In the genomic region with DNA sequence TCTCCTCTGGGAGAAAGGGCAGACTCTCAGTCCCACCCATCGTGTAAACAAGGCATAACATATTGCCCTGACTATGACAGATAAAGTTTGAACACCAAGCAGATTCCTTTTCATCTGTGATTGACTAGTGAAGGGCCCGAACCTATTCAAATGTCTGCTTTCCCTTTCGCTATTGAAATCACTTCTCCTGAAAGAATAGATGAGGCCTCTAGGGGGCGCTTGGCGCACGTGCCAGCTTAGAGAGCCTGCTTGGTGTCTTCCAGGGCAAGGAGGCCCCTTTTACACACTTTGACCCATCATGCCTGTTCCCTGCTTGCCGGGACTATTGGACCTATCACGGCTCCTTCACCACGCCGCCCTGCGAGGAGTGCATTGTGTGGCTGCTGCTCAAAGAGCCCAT, we compare ENCODE assay signal across 8 mouse cellular contexts. TPM values are rescaled to one million over a fixed set of nuclear protein-coding genes. Genes with fewer than 3 reads are reported as not detected.
DNase-seq lines count a peak whose midpoint lies in the region; ATAC-seq and TF ChIP-seq lines count a peak whose summit lies in the region.

No protein-coding gene starts in this region.

- peak overlapping the region; percentile 96 for H3K4me2 ChIP-seq in CH12.LX (ENCODE audit: insufficient read depth, low read depth, poor library complexity, severe bottlenecking)
- H3K4me2 ChIP-seq in heart, embryonic 15.5 days = peak overlapping the region; percentile 50
- H3K4me2 ChIP-seq in lung, embryonic 16.5 days (ENCODE audit: low read depth, low read length) = peak overlapping the region; percentile 41

- in situ Hi-C loops in CH12.LX (cut with MboI; ENCODE audit: low pct_ligation_motif_present, low pct_unique_long_range_greater_than_20kb, low sequenced_read_pairs) = loop anchor here (10.0 kb wide), 2 partner anchors 185 to 485 kb away; no protein-coding TSS in a partner anchor

- H3K27ac ChIP-seq in CH12.LX (ENCODE audit: insufficient read depth, low read depth) = no peak overlapping the region
- H3K27ac ChIP-seq in heart, embryonic 15.5 days = no peak overlapping the region
- H3K27ac ChIP-seq in lung, embryonic 16.5 days (ENCODE audit: low read length) = no peak overlapping the region

- H3K4me3 ChIP-seq in CH12.LX (replicated peaks in 1 of 3; ENCODE audit: low read depth in 2 of 3, low read length in 2 of 3, poor library complexity in 1 of 3) = peak overlapping the region; percentile 49 to 57 (median 55)
- H3K4me3 ChIP-seq in heart, embryonic 15.5 days = peak overlapping the region; percentile 32
- H3K4me3 ChIP-seq in lung, embryonic 16.5 days (ENCODE audit: low read length) = peak overlapping the region; percentile 10; the same call in 1 of the 2 replicates

- no peak for TF ChIP-seq EP300 in CH12.LX (IDR thresholded peaks at IDR 0.05; ENCODE audit: low read length)

- peak overlapping the region; percentile 80 for H3K9ac ChIP-seq in CH12.LX (ENCODE audit: insufficient read depth, low read depth)
- H3K9ac ChIP-seq in heart, embryonic 15.5 days = 0 out of 2 replicates have a peak overlapping the region, but pooled peaks have one; percentile 28
- H3K9ac ChIP-seq in lung, embryonic 16.5 days (ENCODE audit: low read length) = peak overlapping the region; percentile 49; the same call in 1 of the 2 replicates

- TF ChIP-seq CTCF in CH12.LX (conservative IDR thresholded peaks at IDR 0.05 in 1 of 2, IDR thresholded peaks at IDR 0.05 in 1 of 2; ENCODE audit: low read depth in 2 of 2, low read length in 2 of 2) = peak; percentile 69 to 87

- TF ChIP-seq POLR2A in CH12.LX (IDR thresholded peaks at IDR 0.05; ENCODE audit: low read depth, low read length) = no peak

- peak; percentile 82 for ATAC-seq in erythroblast, adult 5-6 weeks (replicated peaks; ENCODE audit: low FRiP score, poor library complexity, severe bottlenecking)
- ATAC-seq in heart, embryonic 15.5 days (replicated peaks; ENCODE audit: insufficient number of reproducible peaks, insufficient read depth, low FRiP score, low read depth) = no peak
- ATAC-seq in lung, embryonic 16.5 days (ENCODE audit: low read depth) = peak; percentile 70

- H3K9me3 ChIP-seq in CH12.LX (replicated peaks; ENCODE audit: low read length) = no peaks in the 10 kb centered on the region
- H3K9me3 ChIP-seq in heart, embryonic 15.5 days (replicated peaks) = no peaks in the 10 kb centered on the region
- H3K9me3 ChIP-seq in lung, embryonic 16.5 days (ENCODE audit: control insufficient read depth, low read length) = no peaks in the 10 kb centered on the region

- no peaks in the 10 kb centered on the region for H3K79me2 ChIP-seq in CH12.LX (replicated peaks; ENCODE audit: control insufficient read depth, extremely low read depth, insufficient read depth, poor library complexity, severe bottlenecking)

- H3K36me3 ChIP-seq in CH12.LX (replicated peaks in 1 of 2; ENCODE audit: control insufficient read depth in 1 of 2, insufficient read depth in 1 of 2, low read length in 1 of 2) = no peaks in the 10 kb centered on the region
- H3K36me3 ChIP-seq in heart, embryonic 15.5 days = no peaks in the 10 kb centered on the region
- H3K36me3 ChIP-seq in lung, embryonic 16.5 days (ENCODE audit: control insufficient read depth, insufficient read depth, low read length) = no peaks in the 10 kb centered on the region

- dilution Hi-C loops in CH12.LX (cut with MboI; ENCODE audit: extremely low pct_ligation_motif_present, extremely low pct_unique_long_range_greater_than_20kb, low sequenced_read_pairs) = no loop called here

- no peaks in the 10 kb centered on the region for H3K27me3 ChIP-seq in CH12.LX (replicated peaks)
- no peaks in the 10 kb centered on the region for H3K27me3 ChIP-seq in heart, embryonic 15.5 days
- no peaks in the 10 kb centered on the region for H3K27me3 ChIP-seq in lung, embryonic 16.5 days (ENCODE audit: control insufficient read depth, insufficient read depth, low read depth, low read length)

- TF ChIP-seq RAD21 in CH12.LX (IDR thresholded peaks at IDR 0.05; ENCODE audit: low read depth, low read length) = peak; percentile 79

- DNase-seq in CH12.LX (ENCODE audit: extremely low read depth) = peak; percentile 87
- DNase-seq in adrenal gland, postnatal 4 days (ENCODE audit: low spot score in 2 of 2) = peak; percentile 45 to 46
- peak; percentile 77 for DNase-seq in kidney, postnatal 14 days
- peak; percentile 29 for DNase-seq in ovary, adult 18-20 months (ENCODE audit: low spot score)
- peak; percentile 73 for DNase-seq in thymus, postnatal 0 days (ENCODE audit: low spot score)

- WGBS in heart, embryonic 15.5 days = 26% methylated on average over 11 of the region's 11 CpGs
- 25% methylated on average over 11 of the region's 11 CpGs for WGBS in lung, embryonic 16.5 days

- H3K4me1 ChIP-seq in CH12.LX (ENCODE audit: control insufficient read depth in 1 of 2, insufficient read depth in 2 of 2) = peaks cover 3 to 21% of the 10 kb centered on the region in 2 experiments
- no peaks in the 10 kb centered on the region for H3K4me1 ChIP-seq in heart, embryonic 15.5 days (replicated peaks)
- no peaks in the 10 kb centered on the region for H3K4me1 ChIP-seq in lung, embryonic 16.5 days (replicated peaks; ENCODE audit: control insufficient read depth, insufficient read depth, low read length)

TF ChIP-seq in CH12.LX, 34 proteins besides CTCF, POLR2A, EP300 and RAD21:
- TF ChIP-seq KAT2A (IDR thresholded peaks at IDR 0.05; ENCODE audit: insufficient replicate concordance, low read length) (no peak), JUND (conservative IDR thresholded peaks at IDR 0.05; ENCODE audit: low read depth, low read length) (no peak), TCF12 (IDR thresholded peaks at IDR 0.05; ENCODE audit: low read depth, low read length) (peak; percentile 48; the same call in 1 of the 2 replicates), ELF1 (IDR thresholded peaks at IDR 0.05; ENCODE audit: low read depth, low read length) (peak; percentile 12; the same call in 1 of the 2 replicates), HCFC1 (IDR thresholded peaks at IDR 0.05; ENCODE audit: low read depth, low read length) (no peak), UBTF (IDR thresholded peaks at IDR 0.05; ENCODE audit: low read depth, low read length) (no peak), MEF2A (IDR thresholded peaks at IDR 0.05; ENCODE audit: borderline replicate concordance, low read depth, low read length) (peak; percentile 67; the same call in 1 of the 2 replicates), SIN3A (IDR thresholded peaks at IDR 0.05; ENCODE audit: low read length) (peak; percentile 48; the same call in 1 of the 2 replicates), ZC3H11A (IDR thresholded peaks at IDR 0.05; ENCODE audit: low read depth, low read length) (peak; percentile 21; the same call in 1 of the 2 replicates), MAX (IDR thresholded peaks at IDR 0.05; ENCODE audit: low read length) (peak; percentile 94), ETS1 (conservative IDR thresholded peaks at IDR 0.05; ENCODE audit: low read depth, low read length) (peak; percentile 59), SMC3 (IDR thresholded peaks at IDR 0.05; ENCODE audit: low read depth, low read length) (peak; percentile 69), MXI1 (IDR thresholded peaks at IDR 0.05; ENCODE audit: low read depth, low read length) (peak; percentile 52; the same call in 1 of the 2 replicates), MYC (IDR thresholded peaks at IDR 0.05; ENCODE audit: low read depth, low read length) (peak; percentile 90), CHD2 (IDR thresholded peaks at IDR 0.05; ENCODE audit: low read length) (no peak), TBP (conservative IDR thresholded peaks at IDR 0.05; ENCODE audit: low read depth, low read length) (no peak), MAFK (IDR thresholded peaks at IDR 0.05; ENCODE audit: insufficient replicate concordance, low read length) (0 out of 2 replicates have a peak, but pooled peaks have one; percentile 45), CHD1 (IDR thresholded peaks at IDR 0.05; ENCODE audit: low read depth, low read length) (no peak), IRF4 (IDR thresholded peaks at IDR 0.05; ENCODE audit: low read depth, low read length) (peak; percentile 55), USF1 (IDR thresholded peaks at IDR 0.05; ENCODE audit: low read depth, low read length) (no peak; the same call in 1 of the 2 replicates), ZNF384 (IDR thresholded peaks at IDR 0.05; ENCODE audit: low read depth, low read length) (no peak), BHLHE40 (IDR thresholded peaks at IDR 0.05; ENCODE audit: low read depth, low read length) (peak; percentile 100), ZMIZ1 (IDR thresholded peaks at IDR 0.05; ENCODE audit: low read depth, low read length) (no peak)

RNA-seq across cellular contexts. Expression of gene Car3, which starts 6.5 kb away (rescaled TPM):
- total RNA-seq in CH12.LX (2012; rRNA removed) = not detected in 2 replicates
- 0.31 and 0.97 TPM in 2 replicates for total RNA-seq in CH12.LX (2014; rRNA removed)
- 0.27 and 0.72 TPM in 2 replicates for polyA plus RNA-seq in CH12.LX (2012; ENCODE audit: insufficient read length, low read depth)
- 100 to 1,000 TPM; 819 to 922 TPM for total RNA-seq in adrenal gland, postnatal 4 days (2021)
- total RNA-seq in erythroblast, adult 5-6 weeks (2015; ENCODE audit: low replicate concordance) = 0.38 TPM in 1 of 2 replicates, not detected in the other
- total RNA-seq in erythroblast, adult 5-6 weeks (2017; ENCODE audit: low replicate concordance) = 0.85 TPM in 1 of 2 replicates, not detected in the other
- polyA plus RNA-seq in heart, embryonic 15.5 days (2015; fragmentation: Nextera tagmentation; extraction: Ambion mirVana) = 6.1 and 8.2 TPM in 2 replicates
- polyA plus RNA-seq in lung, embryonic 16.5 days (2015; fragmentation: Nextera tagmentation; extraction: Ambion mirVana) = 10.6 and 16.5 TPM in 2 replicates
- polyA plus RNA-seq in thymus, postnatal 0 days (2015; fragmentation: Nextera tagmentation; extraction: Ambion mirVana) = 1.3 and 23.5 TPM in 2 replicates

RNA-seq across cellular contexts. Expression of gene Car2, which starts 16.3 kb away (rescaled TPM):
- total RNA-seq in CH12.LX (2012; rRNA removed) (not detected in 2 replicates), CH12.LX (2014; rRNA removed) (0.16 TPM in 1 of 2 replicates, not detected in the other)
- not detected in 2 replicates for polyA plus RNA-seq in CH12.LX (2012; ENCODE audit: insufficient read length, low read depth)
- total RNA-seq in adrenal gland, postnatal 4 days (2021) = 10 to 100 TPM; 47.1 to 65.0 TPM
- 2,221 and 2,248 TPM in 2 replicates for total RNA-seq in erythroblast, adult 5-6 weeks (2015; ENCODE audit: low replicate concordance)
- 2,517 and 3,025 TPM in 2 replicates for total RNA-seq in erythroblast, adult 5-6 weeks (2017; ENCODE audit: low replicate concordance)
- 53.3 and 79.5 TPM in 2 replicates for polyA plus RNA-seq in heart, embryonic 15.5 days (2015; fragmentation: Nextera tagmentation; extraction: Ambion mirVana)
- polyA plus RNA-seq in lung, embryonic 16.5 days (2015; fragmentation: Nextera tagmentation; extraction: Ambion mirVana) = 407 and 422 TPM in 2 replicates
- polyA plus RNA-seq in thymus, postnatal 0 days (2015; fragmentation: Nextera tagmentation; extraction: Ambion mirVana) = 8.4 and 9.8 TPM in 2 replicates

Comparison
In these comparisons a context has a peak if more than half of its experiments do, and no peak if none do; other contexts are left out.
1. DNase-seq: peak in every context shown above with its lines; median percentile 87 in CH12.LX; 77 in kidney, postnatal 14 days; 73 in thymus, postnatal 0 days; 46 in adrenal gland, postnatal 4 days; 29 in ovary, adult 18-20 months.
2. H3K4me2 ChIP-seq: peak in every context shown above with its lines; median percentile 96 in CH12.LX; 50 in heart, embryonic 15.5 days; 41 in lung, embryonic 16.5 days.
3. H3K9ac ChIP-seq: peak in every context shown above with its lines; median percentile 80 in CH12.LX; 49 in lung, embryonic 16.5 days; 28 in heart, embryonic 15.5 days.